Mouse (Mus musculus) adrenal gland, adult (tissue): ENCODE results near the gene Bhlhe41.

Experiments used
- DNase-seq, 2 experiments: peaks; one replicate each; pipeline ENCODE4 v3.0.0; 2022 to 2023; ENCODE audit warnings: low spot score in 1 of 2; ENCODE audit not compliant: inconsistent age in 2 of 2

The Bhlhe41 gene

DNA sequence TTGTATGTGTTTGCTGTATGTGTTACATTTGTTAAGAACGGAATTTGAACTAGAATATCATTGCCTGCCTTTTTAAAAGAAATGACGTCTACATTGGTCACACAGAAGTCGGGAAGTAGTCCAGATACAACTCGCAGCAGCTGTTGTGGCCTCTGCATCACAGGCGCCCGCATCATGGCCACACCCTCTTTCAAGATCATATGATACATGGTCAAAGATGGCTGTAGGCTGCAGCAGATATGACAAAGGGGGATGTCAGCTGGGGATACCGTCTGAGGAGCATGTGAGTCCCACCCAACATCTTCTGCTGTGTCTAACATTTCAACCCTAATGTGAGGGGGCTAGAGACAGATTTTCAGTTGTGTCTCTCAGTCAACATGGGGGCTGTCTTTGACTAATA is 6.7 kb upstream of the Bhlhe41 start:
- no peak for DNase-seq

DNA sequence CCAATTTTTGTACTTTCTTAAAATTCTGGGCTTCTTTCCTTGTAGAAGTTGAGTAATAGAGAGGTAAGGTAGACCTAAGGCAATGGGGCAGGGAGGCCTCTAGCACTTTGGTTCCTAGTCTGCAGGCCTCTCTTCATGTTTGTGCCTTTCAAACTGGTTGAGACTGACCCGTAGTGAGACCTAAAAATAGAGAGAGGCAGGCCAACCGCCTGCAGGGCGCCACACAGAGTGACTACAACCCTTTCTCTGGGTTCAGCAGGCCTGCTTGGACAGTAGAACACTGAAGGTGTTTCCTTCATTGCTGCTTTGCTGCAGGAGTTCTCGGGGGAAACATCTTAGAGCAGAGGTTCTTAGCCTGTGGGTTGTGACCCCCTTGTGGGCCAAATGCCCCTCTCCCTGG is 5.6 kb upstream of the Bhlhe41 start:
- no peak for DNase-seq

GRCm38 (mm10) chr6:145867111-145867510 is 1.8 kb upstream of the Bhlhe41 start:
- no peak for DNase-seq

GRCm38 (mm10) chr6:145865886-145866851 is 811 bp upstream of the Bhlhe41 start:
- peak; percentile 96 to 98 for DNase-seq

- no peak for DNase-seq
Observed at GRCm38 (mm10) chr6:145864171-145864570, 1.2 kb downstream of the Bhlhe41 start.

DNA sequence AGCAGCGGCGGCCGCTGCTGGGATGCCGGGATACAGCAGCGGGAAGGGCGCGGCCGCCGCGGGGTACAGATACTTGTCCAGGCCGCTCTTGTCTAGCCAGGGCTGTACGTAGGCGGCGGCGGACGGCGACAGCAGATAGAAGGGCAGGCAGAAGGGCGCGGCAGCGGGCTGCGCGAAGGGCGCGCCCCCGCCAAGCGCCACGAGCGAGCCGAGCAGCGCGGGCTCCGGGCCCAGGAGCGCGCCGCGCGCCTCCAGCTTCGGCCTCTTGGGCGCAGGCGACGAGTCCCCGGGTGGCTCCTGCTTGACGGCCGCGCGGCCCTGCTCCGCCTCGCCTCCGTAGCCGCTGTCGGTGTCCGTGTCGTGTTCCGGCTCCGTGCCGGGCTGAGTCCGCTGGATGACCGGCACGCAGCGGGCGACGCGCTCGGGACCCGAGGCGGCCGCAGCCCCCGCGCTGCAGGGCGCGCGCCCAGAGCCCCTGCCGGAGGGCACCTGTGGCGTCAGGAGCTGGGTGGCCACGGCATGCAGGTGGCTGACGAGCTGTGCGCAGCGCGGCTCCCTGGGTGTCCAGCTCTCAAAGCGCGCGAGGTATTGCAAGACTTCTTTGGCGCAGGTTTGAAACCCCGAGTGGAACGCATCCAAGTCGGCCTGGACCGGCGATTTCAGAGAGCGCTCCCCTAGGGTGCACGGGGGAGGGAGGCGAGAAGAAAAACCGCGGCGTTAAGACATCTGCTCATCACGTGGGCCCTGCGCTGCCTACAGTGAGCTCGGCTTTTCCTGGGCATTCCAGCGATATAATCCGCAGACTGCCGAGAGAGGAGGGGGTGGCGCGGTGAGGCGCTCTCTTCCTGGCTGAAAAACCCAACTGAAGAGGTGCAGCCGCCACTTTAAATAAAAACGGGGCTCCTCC is 2.0 kb downstream of the Bhlhe41 start:
- peak; percentile 82 to 94 for DNase-seq

- no peak for DNase-seq
Observed at GRCm38 (mm10) chr6:145862739-145863064, 2.7 kb downstream of the Bhlhe41 start.

DNA sequence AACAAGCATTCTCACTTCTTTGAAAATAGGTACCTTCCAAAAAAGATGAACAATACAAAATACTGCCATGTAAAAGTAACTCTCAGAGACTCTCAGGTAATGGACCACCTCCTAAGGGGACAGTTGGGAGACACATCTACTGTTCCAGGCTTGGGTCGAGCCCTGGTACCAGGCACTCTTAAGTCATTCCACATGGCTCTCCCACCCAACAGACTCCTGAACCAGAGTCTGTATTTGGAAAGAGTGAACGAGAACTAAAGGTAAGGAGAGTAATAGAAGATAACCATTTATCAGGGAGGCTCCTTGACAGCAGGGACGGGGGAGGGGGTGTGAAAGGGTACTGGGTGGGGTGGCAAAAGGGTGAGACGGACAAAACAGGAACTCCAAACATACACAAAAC is 3.0 kb downstream of the Bhlhe41 start:
- peak in 1 of 2 experiments; percentile 60 for DNase-seq

GRCm38 (mm10) chr6:145861462-145862227 is 3.7 kb downstream of the Bhlhe41 start:
- DNase-seq = peak in 1 of 2 experiments; percentile 53

- DNase-seq = peak; percentile 50 to 79
Observed at GRCm38 (mm10) chr6:145860350-145860749, 5.0 kb downstream of the Bhlhe41 start.

DNA sequence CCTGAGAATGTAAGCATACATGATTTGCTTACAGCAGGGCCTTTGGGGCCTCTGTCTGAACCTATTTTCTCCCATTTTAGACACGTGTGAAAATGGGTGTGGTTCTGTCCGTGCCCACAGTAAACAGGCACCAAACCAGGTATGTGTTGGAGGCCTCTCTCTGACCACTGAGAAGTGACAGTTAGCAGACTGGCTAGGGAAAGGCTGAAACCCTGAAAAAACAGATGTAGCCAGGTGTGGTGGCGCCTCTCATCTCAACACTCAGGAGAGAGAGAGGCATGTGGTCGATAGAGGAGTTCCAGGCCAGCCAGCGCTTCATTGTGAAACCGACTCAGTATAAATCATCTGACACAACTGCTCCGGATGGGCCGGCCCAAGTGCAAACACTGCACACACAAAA is 6.9 kb downstream of the Bhlhe41 start:
- peak in 1 of 2 experiments; percentile 38 for DNase-seq

- peak in 1 of 2 experiments; percentile 77 for DNase-seq
Observed at GRCm38 (mm10) chr6:145857428-145857827, 7.9 kb downstream of the Bhlhe41 start.

GRCm38 (mm10) chr6:145855720-145856551 is 9.4 kb downstream of the Bhlhe41 start:
- DNase-seq = peak; percentile 99 to 100

DNA sequence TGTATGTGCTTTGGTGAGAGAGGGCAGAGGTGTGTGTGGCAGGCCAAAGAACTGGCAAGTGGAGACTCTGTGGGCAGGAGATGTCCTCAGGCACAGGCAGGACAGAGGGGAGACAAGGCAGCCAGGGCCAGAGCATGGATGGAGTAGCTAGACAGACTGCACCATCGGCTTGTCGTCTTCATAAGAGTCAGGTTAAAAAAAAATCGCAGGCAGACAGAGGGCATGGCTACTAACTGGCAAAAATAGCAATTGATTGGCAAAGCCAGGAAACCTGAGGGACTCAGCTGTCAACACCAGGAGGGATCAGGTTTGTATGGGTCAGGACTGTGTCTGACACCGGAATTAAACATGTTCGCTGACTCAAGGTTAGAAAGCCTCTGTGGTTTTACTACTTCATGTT is 10.6 kb downstream of the Bhlhe41 start:
- DNase-seq = peak in 1 of 2 experiments; percentile 68

- DNase-seq = no peak
Observed at GRCm38 (mm10) chr6:145853356-145854079, 11.8 kb downstream of the Bhlhe41 start.

DNA sequence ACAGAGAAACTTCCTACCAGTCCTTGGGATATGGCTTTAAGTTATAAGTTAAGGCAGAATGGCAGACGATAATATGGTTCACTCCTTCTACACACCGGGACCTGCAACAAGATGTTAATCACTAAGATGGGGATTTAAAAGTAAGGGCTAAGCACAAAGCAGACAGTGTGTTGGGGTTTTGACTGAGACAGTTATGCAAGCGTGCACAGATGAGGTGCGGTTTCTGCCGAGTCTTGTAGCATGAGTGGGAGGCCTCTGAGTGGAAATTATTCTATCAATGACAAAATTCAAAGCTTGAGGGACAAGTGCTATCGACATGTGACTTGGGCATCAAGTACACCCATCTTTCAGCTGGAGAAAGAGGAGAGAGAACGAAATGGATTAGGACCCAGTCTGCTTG is 12.7 kb downstream of the Bhlhe41 start:
- DNase-seq = no peak

- DNase-seq = peak in 1 of 2 experiments; percentile 58
Observed at GRCm38 (mm10) chr6:145851956-145852355, 13.4 kb downstream of the Bhlhe41 start.

DNA sequence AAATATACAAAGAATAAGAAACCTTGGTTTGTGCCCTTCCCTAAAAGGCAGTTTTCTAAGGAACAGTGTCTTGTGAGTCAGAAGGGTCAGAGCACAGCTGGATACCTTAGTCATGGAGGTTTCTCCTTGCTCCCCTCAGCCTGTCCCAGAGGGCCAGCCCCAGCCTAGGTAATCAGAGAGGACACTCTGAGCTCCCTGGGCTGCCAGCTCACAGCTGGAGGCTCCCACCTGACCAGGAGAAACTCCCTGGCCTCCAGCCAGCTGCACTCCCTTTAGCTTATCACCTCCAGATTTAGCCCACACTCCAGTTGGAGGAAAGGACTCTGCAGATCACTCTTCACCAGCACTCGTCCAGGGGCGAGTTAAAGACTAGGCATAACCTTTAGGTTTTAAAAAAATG is 14.6 kb downstream of the Bhlhe41 start:
- DNase-seq = peak in 1 of 2 experiments; percentile 52

GRCm38 (mm10) chr6:145847661-145848060 is 17.7 kb downstream of the Bhlhe41 start:
- no peak for DNase-seq
